Mouse (Mus musculus) left cerebral cortex, postnatal 36 days (tissue): ENCODE results near the gene Pou2f2. TPM values are rescaled to one million over a fixed set of nuclear protein-coding genes. Genes with fewer than 3 reads are reported as not detected.

Source experiments
- DNase-seq, 2 experiments: peaks; one replicate each; pipeline ENCODE4 v3.0.0; 2021 to 2022; ENCODE audit warnings: low spot score in 2 of 2, mixed read lengths in 1 of 2
- intact Hi-C: fragments of 180-260 bp; cut with DNase I; formaldehyde crosslinking; loops from one replicate; pipeline ENCODE4 v1.15.1; 2025
- total RNA-seq, 2 experiments: library from RNA; stranded (reverse); gene quantifications; 2 replicates each; pipeline ENCODE4 v1.2.3; 2021

Gene Pou2f2
- total RNA-seq, 2 experiments from 2014 or later: 8.4 to 15.4 TPM

GRCm38 (mm10) chr7:25112956-25113603 is 66.4 kb downstream of the Pou2f2 start:
- no peak for DNase-seq
- intact Hi-C loops: no loop called here

- peak in 1 of 2 experiments; percentile 49 for DNase-seq
- intact Hi-C loops: no loop called here
Measured at GRCm38 (mm10) chr7:25112178-25112955, 67.2 kb downstream of the Pou2f2 start.

DNA sequence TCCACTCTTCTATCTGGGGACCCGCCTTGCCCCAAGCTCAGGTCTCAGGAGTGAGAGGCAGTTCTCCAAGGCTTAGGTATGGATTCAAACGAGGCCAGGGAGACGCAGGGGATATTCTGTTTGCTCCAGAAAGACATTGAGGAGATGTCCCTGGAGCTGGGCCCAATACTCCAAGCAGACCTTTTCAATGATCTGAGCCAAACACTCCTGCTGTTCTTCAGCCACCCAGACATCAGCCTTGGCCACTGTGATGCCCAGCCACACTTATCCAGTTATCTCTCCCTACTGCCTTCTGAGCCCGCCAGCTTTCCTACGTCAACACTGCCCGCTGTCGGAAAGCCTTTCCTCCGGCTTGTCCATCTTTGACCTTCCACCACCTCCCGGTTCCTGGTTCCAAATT is 69.2 kb downstream of the Pou2f2 start:
- DNase-seq: no peak
- intact Hi-C loops: no loop called here

DNA sequence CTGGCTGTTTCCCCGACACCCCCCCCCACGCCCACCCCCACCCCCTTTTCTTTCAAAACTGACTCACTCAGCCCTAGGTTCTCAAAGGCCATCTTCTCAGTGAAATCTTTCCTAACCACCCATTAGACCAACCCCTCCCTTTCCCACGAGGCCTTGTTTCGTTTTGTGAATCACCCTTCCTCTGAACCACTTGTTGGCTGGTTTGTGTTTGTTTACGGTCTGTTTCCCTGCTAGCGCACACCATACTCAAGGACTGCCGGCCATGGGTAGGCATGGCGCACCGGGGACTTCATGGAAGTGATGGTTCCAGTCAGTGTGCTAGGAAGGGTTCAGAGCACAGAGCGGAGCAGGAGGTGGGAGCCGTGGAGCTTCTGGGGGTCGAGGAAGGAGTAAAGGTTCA is 70.2 kb downstream of the Pou2f2 start:
- intact Hi-C loops: loop anchor here (10.0 kb wide), 1 partner anchor 75 kb away; no protein-coding TSS in a partner anchor

DNA sequence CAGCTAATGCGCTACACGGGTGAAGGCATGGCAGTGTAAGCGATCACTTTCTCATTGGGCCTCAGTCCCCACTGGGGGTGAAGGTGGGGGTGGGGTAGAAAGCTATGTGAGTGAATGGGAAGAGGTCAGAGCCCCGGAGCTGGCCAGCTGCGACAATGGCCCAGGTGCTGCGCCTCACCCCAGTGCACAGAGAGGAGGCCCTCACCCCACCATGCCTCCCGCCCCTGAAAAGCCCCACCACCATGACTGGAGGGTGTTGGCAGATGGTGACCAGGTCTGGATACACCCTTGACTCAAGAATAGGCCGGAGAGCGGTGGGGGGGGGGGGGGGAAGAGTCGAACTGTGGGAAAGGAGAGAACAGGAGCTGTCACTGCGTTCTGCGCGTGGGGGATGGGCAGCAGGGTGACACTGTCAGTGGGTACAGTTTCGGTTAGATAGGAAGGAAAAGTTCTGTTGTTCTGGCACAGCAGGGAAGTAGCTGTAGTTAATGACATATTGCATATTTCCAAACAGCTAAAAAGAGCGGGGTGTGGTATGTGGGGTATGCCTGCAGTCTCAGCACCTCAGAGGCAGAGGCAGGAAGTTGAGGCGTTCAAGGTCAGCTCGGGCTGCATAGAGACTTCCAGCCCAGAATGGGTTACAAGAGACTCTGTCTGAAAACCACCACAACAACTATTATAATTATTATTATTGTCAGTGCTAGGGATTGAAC is 72.6 kb downstream of the Pou2f2 start:
- intact Hi-C loops: loop anchor here (10.0 kb wide), 1 partner anchor 78 kb away; no protein-coding TSS in a partner anchor
- no peak for DNase-seq

More for the DNA sequence above, 70.2 kb downstream of the Pou2f2 start:
- no peak for DNase-seq

- intact Hi-C loops: loop anchor here (10.0 kb wide), 1 partner anchor 79 kb away; no protein-coding TSS in a partner anchor
Measured at GRCm38 (mm10) chr7:25105411-25106160, 73.9 kb downstream of the Pou2f2 start.

GRCm38 (mm10) chr7:25099581-25099980 is 79.9 kb downstream of the Pou2f2 start:
- intact Hi-C loops: no loop called here
- DNase-seq: no peak

More at GRCm38 (mm10) chr7:25105411-25106160, 73.9 kb downstream of the Pou2f2 start:
- peak; percentile 75 to 77 for DNase-seq

- intact Hi-C loops: no loop called here
Measured at GRCm38 (mm10) chr7:25098169-25098568, 81.4 kb downstream of the Pou2f2 start.

GRCm38 (mm10) chr7:25089875-25090274 is 89.7 kb downstream of the Pou2f2 start:
- intact Hi-C loops: no loop called here
- DNase-seq: no peak

More at GRCm38 (mm10) chr7:25098169-25098568, 81.4 kb downstream of the Pou2f2 start:
- DNase-seq: peak in 1 of 2 experiments; percentile 47

DNA sequence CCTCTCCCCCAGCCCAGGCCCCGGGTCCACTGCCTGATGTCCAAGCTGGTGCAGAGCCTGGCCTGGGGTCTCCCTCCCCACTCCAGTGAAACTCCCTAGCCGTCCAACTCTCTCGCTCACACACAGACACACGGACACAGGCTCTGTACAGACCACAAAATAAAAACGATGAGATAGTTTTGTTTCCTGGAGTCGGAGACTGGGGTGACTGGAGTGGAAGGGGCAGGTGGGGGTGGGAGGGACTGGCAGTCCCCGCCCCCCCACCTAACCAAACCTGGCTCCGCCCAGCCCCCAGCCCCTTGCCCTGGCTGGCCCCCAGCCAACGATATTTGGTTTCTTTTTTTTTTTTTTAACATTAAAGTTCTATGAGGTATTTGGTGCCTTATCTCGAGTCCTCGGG is 90.6 kb downstream of the Pou2f2 start:
- intact Hi-C loops: no loop called here

DNA sequence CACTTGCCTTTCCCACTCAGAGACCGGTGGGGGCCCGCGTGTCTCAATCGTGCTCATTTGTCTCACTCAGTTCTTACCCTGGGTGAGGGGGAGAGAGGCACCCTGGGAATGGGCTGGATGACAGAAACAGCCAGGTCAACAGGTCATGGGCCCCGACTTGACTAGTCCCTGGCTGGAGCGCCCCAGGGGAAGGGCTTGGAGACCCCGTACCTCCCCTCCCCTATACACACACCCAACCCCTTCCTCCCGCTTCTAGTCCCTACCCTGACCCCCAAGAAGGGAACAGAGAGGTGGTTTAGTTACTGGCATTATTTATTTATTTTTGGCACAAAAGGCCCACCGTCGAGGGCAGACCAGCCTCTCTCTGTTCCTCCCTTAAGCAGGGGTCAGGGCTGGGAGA is 91.0 kb downstream of the Pou2f2 start:
- intact Hi-C loops: no loop called here
- no peak for DNase-seq

More for the DNA sequence above, 90.6 kb downstream of the Pou2f2 start:
- no peak for DNase-seq

GRCm38 (mm10) chr7:25087972-25088371 is 91.6 kb downstream of the Pou2f2 start:
- intact Hi-C loops: no loop called here

DNA sequence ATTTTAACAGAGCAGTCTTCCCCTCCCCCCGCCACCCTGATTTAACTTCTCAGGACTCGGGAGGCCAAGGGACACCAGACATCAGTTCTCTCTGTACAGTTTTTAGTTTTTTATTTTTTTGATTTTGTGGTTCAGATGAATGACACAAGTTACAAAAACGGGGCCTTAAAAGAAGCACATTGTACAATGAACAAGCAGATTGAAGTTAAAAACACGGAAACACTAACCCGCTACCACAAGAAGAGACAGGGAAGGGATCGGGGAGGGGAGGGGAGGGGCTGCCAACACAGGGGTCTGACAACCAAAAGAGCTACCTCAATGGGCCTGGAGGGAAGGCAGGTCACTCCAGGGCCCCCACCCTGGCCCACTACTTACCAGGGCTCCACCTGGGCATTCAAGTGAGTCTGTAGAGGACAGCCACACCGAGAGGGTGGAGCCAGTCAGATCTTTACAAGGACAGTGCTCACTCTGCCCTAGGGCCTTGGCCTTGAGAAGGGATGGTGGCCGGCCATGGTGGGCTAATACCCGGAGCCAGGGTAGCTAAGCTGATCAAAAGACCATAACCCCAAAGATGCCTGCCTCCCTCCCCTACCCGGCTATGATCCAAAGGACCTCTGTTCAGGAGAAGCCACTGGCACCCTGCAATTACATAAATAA is 92.1 kb downstream of the Pou2f2 start:
- intact Hi-C loops: no loop called here
- DNase-seq: no peak

More at GRCm38 (mm10) chr7:25087972-25088371, 91.6 kb downstream of the Pou2f2 start:
- DNase-seq: no peak

- no peak for DNase-seq
Measured at GRCm38 (mm10) chr7:25086656-25087055, 92.9 kb downstream of the Pou2f2 start.

GRCm38 (mm10) chr7:25084621-25085020 is 94.9 kb downstream of the Pou2f2 start:
- DNase-seq: no peak
- intact Hi-C loops: no loop called here

More at GRCm38 (mm10) chr7:25086656-25087055, 92.9 kb downstream of the Pou2f2 start:
- intact Hi-C loops: no loop called here

GRCm38 (mm10) chr7:25082510-25082909 is 97.0 kb downstream of the Pou2f2 start:
- intact Hi-C loops: no loop called here
- no peak for DNase-seq

GRCm38 (mm10) chr7:25080431-25080830 is 99.1 kb downstream of the Pou2f2 start:
- intact Hi-C loops: no loop called here
- DNase-seq: no peak

DNA sequence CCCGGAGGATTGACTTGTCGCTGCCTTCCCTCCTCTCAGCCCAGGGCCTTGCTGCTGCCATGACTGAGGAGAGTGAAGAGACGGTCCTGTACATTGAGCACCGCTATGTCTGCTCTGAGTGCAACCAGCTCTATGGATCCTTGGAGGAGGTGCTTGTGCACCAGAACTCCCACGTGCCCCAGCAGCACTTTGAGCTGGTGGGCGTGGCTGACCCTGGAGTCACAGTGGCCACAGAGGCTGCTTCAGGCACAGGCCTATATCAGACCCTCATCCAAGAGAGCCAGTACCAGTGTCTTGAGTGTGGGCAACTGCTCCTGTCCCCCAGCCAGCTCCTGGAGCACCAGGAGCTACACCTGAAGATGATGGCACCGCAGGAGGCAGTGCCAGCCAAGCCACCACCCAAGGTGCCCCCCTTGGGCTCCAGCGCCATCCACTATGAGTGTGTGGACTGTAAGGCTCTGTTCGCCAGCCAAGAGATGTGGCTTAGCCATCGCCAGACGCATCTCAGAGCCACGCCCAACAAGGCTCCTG is 100.0 kb downstream of the Pou2f2 start:
- DNase-seq: no peak
- intact Hi-C loops: loop anchor here (5.0 to 10.0 kb wide), 3 partner anchors 47 to 235 kb away; partner anchors contain the start of genes Megf8 and Rps19
